Mouse (Mus musculus): ENCODE measurements around the gene Tnfrsf18. TPM values are rescaled to one million over a fixed set of nuclear protein-coding genes. Genes with fewer than 3 reads are reported as not detected.

Tnfrsf18 gene
- polyA plus RNA-seq, 1 experiment from 2014 or later, result 3.3 TPM

DNA sequence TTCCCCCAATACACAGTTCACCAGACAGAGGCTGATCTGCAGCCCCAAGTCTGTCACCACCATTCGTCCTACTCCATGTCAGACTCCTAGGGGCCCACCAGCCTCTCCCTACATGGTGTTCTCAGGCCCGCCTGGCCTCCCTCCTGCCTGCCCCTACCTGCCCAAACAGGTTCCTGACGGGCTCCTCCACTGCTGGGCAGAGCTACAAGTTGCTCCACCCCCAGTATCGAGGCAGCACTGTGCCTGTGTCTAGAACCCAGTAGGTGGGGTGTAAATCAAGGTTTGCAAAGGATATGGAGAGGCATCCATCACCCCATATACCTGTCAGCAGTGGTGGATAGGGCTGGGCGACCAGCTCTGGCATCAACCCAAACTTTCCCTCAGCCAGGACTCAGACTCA, 33.3 kb downstream of the Tnfrsf18 start, which contains the start of gene Ttll10:
TSS of gene Ttll10 (minus strand) at position 154 of the 400 bp plus-strand sequence.
- H3K27me3 ChIP-seq (ENCODE audit: control insufficient read depth, insufficient read depth, low read length), result no peaks in the 10 kb centered on the region
- peaks cover 4% of the 10 kb centered on the region; the same call in 1 of the 2 replicates for H3K4me1 ChIP-seq (replicated peaks; ENCODE audit: control insufficient read depth, insufficient read depth)
- DNase-seq (ENCODE audit: low spot score) (peak; percentile 89), ATAC-seq (ENCODE audit: low FRiP score, low TSS enrichment) (peak; percentile 88)
- WGBS, result 23% methylated on average over 5 of the region's 5 CpGs
- H3K27ac ChIP-seq (replicated peaks), result peak within 1 kb of the TSS; percentile 97
- TF ChIP-seq CTCF (IDR thresholded peaks at IDR 0.05; ENCODE audit: low read depth), result peak; percentile 39
- TF ChIP-seq EP300 (optimal IDR thresholded peaks at IDR 0.05), result no peak
- H3K4me2 ChIP-seq (replicated peaks; ENCODE audit: low read depth), result peak within 1 kb of the TSS; percentile 53
- peak within 1 kb of the TSS; percentile 47 for H3K4me3 ChIP-seq (ENCODE audit: low read depth, low read length)
- no peaks in the 10 kb centered on the region for H3K36me3 ChIP-seq (ENCODE audit: control insufficient read depth, insufficient read depth, low read length)
- no peaks in the 10 kb centered on the region for H3K9me3 ChIP-seq (ENCODE audit: control insufficient read depth, low read length)
- peak within 1 kb of the TSS; percentile 78 for H3K9ac ChIP-seq (ENCODE audit: low read length)

DNA sequence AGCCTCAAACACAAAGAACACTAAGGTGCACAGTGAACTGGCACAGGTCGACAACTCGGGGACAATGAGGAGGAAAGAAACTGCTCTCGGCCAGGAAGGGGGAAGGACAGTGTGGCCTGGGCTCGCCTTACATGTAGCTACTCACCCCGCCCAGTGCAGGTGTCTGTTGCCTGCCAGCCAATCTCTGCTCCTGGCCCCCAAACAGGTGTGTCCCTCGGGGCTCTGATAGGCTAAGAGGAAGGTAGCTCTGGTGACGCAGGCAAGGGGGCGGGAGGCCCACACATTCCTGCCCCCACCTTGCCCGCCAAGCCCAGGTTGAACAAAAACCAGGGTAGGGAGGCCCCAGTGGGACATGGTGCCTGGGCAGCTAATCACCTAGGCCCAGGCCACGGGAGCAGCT, 33.7 kb downstream of the Tnfrsf18 start:
- peak overlapping the region; percentile 53 for H3K4me2 ChIP-seq (replicated peaks; ENCODE audit: low read depth)
- DNase-seq (ENCODE audit: low spot score) (peak; percentile 97), ATAC-seq (ENCODE audit: low FRiP score, low TSS enrichment) (peak; percentile 96)
- peak overlapping the region; percentile 47 for H3K4me3 ChIP-seq (ENCODE audit: low read depth, low read length)
- peaks cover 4% of the 10 kb centered on the region; the same call in 1 of the 2 replicates for H3K4me1 ChIP-seq (replicated peaks; ENCODE audit: control insufficient read depth, insufficient read depth)
- no peaks in the 10 kb centered on the region for H3K36me3 ChIP-seq (ENCODE audit: control insufficient read depth, insufficient read depth, low read length)
- peak overlapping the region; percentile 78 for H3K9ac ChIP-seq (ENCODE audit: low read length)
- H3K27me3 ChIP-seq (ENCODE audit: control insufficient read depth, insufficient read depth, low read length), result no peaks in the 10 kb centered on the region
- peak overlapping the region; percentile 97 for H3K27ac ChIP-seq (replicated peaks)
- 21% methylated on average over 9 of the region's 10 CpGs for WGBS
- H3K9me3 ChIP-seq (ENCODE audit: control insufficient read depth, low read length), result no peaks in the 10 kb centered on the region
- TF ChIP-seq EP300 (optimal IDR thresholded peaks at IDR 0.05) (no peak), CTCF (IDR thresholded peaks at IDR 0.05; ENCODE audit: low read depth) (no peak)

DNA sequence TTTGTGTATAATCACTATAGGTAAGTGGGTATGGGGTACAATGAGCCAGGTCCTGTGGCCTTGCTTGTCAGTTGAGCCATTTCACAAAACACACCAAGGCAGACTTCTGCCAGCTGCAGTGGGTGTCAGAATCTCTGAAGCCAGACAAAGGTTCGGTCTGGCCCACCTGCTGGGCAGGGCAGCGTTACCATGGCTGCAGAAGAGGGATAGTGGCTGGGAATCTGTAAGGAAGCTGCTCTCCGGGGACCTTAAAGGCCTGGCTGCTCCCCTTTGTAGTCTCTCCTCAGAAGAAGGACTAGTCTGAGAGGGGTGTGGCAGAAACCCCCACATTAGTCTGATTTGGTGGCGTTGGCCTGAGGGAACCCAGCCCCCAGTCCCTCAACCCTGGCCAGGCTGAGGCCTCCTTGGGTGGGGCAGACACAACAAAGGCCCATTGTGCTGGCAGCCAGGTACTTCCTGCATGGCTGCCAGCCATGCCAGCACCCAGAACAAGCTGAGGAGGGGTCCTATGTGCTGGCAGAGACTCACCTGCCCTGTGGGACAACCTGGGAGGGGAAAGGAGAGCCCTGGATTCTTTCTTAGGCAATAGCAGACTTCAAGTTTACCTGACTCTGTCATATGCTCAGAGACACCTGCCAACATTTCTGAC, 38.0 kb downstream of the Tnfrsf18 start:
- peak; percentile 75 for DNase-seq (ENCODE audit: low spot score)
- WGBS, result 18% methylated on average over 4 of the region's 4 CpGs
- Histone ChIP-seq H3K4me2 (replicated peaks; ENCODE audit: low read depth) (no peak overlapping the region), H3K27me3 (ENCODE audit: control insufficient read depth, insufficient read depth, low read length) (no peaks in the 10 kb centered on the region), H3K4me3 (ENCODE audit: low read depth, low read length) (no peak overlapping the region), H3K9me3 (ENCODE audit: control insufficient read depth, low read length) (no peaks in the 10 kb centered on the region), H3K27ac (replicated peaks) (peak overlapping the region; percentile 82), H3K4me1 (replicated peaks; ENCODE audit: control insufficient read depth, insufficient read depth) (peaks cover 4% of the 10 kb centered on the region; the same call in 1 of the 2 replicates), H3K36me3 (ENCODE audit: control insufficient read depth, insufficient read depth, low read length) (no peaks in the 10 kb centered on the region), H3K9ac (ENCODE audit: low read length) (peak overlapping the region; percentile 45)
- TF ChIP-seq EP300 (optimal IDR thresholded peaks at IDR 0.05) (no peak), CTCF (IDR thresholded peaks at IDR 0.05; ENCODE audit: low read depth) (no peak)
- ATAC-seq (ENCODE audit: low FRiP score, low TSS enrichment), result no peak

DNA sequence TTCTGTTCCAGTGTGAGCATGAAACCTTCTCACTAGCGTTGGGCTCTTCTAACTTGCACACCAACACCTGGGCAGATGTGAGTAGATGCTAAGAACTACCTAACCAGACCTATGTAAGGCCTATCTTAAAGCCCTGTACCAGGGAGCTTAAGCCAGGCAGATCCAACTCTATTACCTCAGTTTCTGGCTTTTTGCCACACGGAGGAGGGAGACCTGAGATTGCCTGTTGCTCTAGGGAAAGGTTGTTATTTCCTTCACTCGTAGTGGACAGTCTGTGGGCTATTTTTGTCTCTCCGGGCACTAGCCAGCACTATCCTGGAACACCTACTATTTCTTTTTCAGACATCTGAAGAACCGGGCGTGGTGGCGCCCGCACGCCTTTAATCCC, 38.5 kb downstream of the Tnfrsf18 start:
- no peak for TF ChIP-seq EP300 (optimal IDR thresholded peaks at IDR 0.05)
- TF ChIP-seq CTCF (IDR thresholded peaks at IDR 0.05; ENCODE audit: low read depth), result no peak
- DNase-seq (ENCODE audit: low spot score) (peak; percentile 52), ATAC-seq (ENCODE audit: low FRiP score, low TSS enrichment) (no peak)
- 65% methylated on average over 9 of the region's 9 CpGs for WGBS
- Histone ChIP-seq H3K27me3 (ENCODE audit: control insufficient read depth, insufficient read depth, low read length) (no peaks in the 10 kb centered on the region), H3K27ac (replicated peaks) (peak overlapping the region; percentile 82), H3K9me3 (ENCODE audit: control insufficient read depth, low read length) (no peaks in the 10 kb centered on the region), H3K4me1 (replicated peaks; ENCODE audit: control insufficient read depth, insufficient read depth) (peaks cover 4% of the 10 kb centered on the region; the same call in 1 of the 2 replicates), H3K36me3 (ENCODE audit: control insufficient read depth, insufficient read depth, low read length) (no peaks in the 10 kb centered on the region), H3K4me3 (ENCODE audit: low read depth, low read length) (no peak overlapping the region), H3K9ac (ENCODE audit: low read length) (peak overlapping the region; percentile 45), H3K4me2 (replicated peaks; ENCODE audit: low read depth) (no peak overlapping the region)

DNA sequence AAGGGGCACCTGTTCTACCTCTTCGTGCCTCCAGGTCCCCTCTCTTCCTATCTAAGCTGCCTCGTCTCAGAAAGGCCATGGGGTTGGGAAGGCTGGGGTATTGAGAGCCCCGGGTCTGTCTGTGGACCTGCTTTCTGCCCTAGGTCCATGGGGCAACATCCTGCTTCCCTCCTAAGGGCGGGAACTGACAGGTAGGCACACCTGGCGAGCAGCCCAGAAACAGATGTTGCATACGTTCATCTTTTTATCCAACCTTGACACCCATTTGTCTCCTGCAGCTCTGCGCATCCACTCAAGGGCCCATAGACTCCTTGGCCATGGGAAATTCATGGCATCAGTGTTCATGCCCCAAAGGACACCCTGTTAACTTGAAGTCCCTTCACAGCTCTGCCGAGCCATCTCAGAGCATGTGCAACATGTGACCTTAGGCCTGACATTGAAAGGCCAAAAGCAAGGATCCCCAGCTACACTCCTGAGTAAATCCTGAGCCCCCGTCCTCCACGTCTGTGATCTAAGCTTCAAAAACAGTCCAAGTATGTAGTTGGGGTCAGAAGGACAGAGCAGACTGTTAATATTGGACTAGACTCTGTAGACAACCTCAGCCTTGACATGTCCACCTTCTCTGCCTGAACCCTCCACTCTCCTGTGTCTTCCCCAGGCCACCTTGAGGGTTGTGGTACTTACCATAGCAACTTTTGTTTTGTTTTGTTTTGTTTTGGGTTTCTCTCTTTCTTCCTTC, 39.4 kb downstream of the Tnfrsf18 start:
- Histone ChIP-seq H3K9ac (ENCODE audit: low read length) (no peak overlapping the region), H3K27me3 (ENCODE audit: control insufficient read depth, insufficient read depth, low read length) (no peaks in the 10 kb centered on the region), H3K4me1 (replicated peaks; ENCODE audit: control insufficient read depth, insufficient read depth) (peaks cover 4% of the 10 kb centered on the region; the same call in 1 of the 2 replicates), H3K4me2 (replicated peaks; ENCODE audit: low read depth) (no peak overlapping the region), H3K4me3 (ENCODE audit: low read depth, low read length) (no peak overlapping the region), H3K27ac (replicated peaks) (peak overlapping the region; percentile 82), H3K36me3 (ENCODE audit: control insufficient read depth, insufficient read depth, low read length) (no peaks in the 10 kb centered on the region), H3K9me3 (ENCODE audit: control insufficient read depth, low read length) (no peaks in the 10 kb centered on the region)
- no peak for TF ChIP-seq CTCF (IDR thresholded peaks at IDR 0.05; ENCODE audit: low read depth)
- no peak for TF ChIP-seq EP300 (optimal IDR thresholded peaks at IDR 0.05)
- no peak for ATAC-seq (ENCODE audit: low FRiP score, low TSS enrichment)
- no peak for DNase-seq (ENCODE audit: low spot score)
- 75% methylated on average over 10 of the region's 10 CpGs for WGBS

All from stomach, postnatal 0 days (tissue).